Mouse (Mus musculus) heart, embryonic 14.5 days (tissue): Measurements from ENCODE around the gene S1pr3. TPM values are rescaled to one million over a fixed set of nuclear protein-coding genes. Genes with fewer than 3 reads are reported as not detected.

Source experiments
- ATAC-seq: fragments of 200-750 bp; cut with Nextera tagmentation; 2 replicates; pipeline ENCODE4 v1.8.0; 2017; ENCODE audit warnings: low read depth, moderate TSS enrichment; ENCODE audit not compliant: insufficient number of reproducible peaks, insufficient read depth, low FRiP score
- H3K27ac ChIP-seq, 2 experiments: fragments of 200-500 bp in 1 of 2; fragments of 300-500 bp in 1 of 2; sonication (generic) in 1 of 2; replicated peaks in 1 of 2; 2 replicates each; pipeline ENCODE4 v1.5.1; 2012 to 2014; ENCODE audit warnings: low read depth in 2 of 2, low read length in 2 of 2, control low read depth in 1 of 2, mild to moderate bottlenecking in 1 of 2, mixed read lengths in 1 of 2; ENCODE audit not compliant: control insufficient read depth in 1 of 2, insufficient read depth in 1 of 2
- H3K27me3 ChIP-seq: fragments of 300-500 bp; sonication (generic); 2 replicates; pipeline ENCODE4 v1.6.1; 2014; ENCODE audit warnings: mild to moderate bottlenecking, low read length, control low read depth; ENCODE audit not compliant: control insufficient read depth, insufficient read depth
- H3K36me3 ChIP-seq: fragments of 300-500 bp; sonication (generic); 2 replicates; pipeline ENCODE4 v1.6.1; 2014; ENCODE audit warnings: mild to moderate bottlenecking, control low read depth, low read length, mixed read lengths; ENCODE audit not compliant: control insufficient read depth, insufficient read depth
- H3K4me1 ChIP-seq, 2 experiments: fragments of 200-500 bp in 1 of 2; fragments of 300-500 bp in 1 of 2; sonication (generic) in 1 of 2; 2 replicates each; pipeline ENCODE4 v1.6.1; 2012 to 2014; ENCODE audit warnings: low read length in 2 of 2, control low read depth in 1 of 2, mixed read lengths in 1 of 2; ENCODE audit not compliant: control insufficient read depth in 2 of 2, insufficient read depth in 2 of 2
- H3K4me2 ChIP-seq: fragments of 300-500 bp; sonication (generic); 2 replicates; pipeline ENCODE4 v1.6.1; 2014; ENCODE audit warnings: mild to moderate bottlenecking, low read length
- H3K4me3 ChIP-seq, 2 experiments: fragments of 200-500 bp in 1 of 2; fragments of 300-500 bp in 1 of 2; sonication (generic) in 1 of 2; 2 replicates each; pipeline ENCODE4 v1.5.1; 2012 to 2014; ENCODE audit warnings: low read length in 2 of 2, mild to moderate bottlenecking in 2 of 2, control low read depth in 1 of 2, low read depth in 1 of 2, moderate library complexity in 1 of 2; ENCODE audit not compliant: control insufficient read depth in 1 of 2, insufficient read depth in 1 of 2
- H3K9ac ChIP-seq: fragments of 300-500 bp; sonication (generic); 2 replicates; pipeline ENCODE4 v1.6.1; 2014; ENCODE audit warnings: mild to moderate bottlenecking, low read length
- H3K9me3 ChIP-seq: fragments of 300-500 bp; sonication (generic); 2 replicates; pipeline ENCODE4 v1.6.1; 2016; ENCODE audit warnings: low read length, control low read depth; ENCODE audit not compliant: control insufficient read depth
- WGBS: fragments of 180-500 bp; shearing (Covaris S2); extraction: QIAGEN DNeasy Blood & Tissue Kit; methylation state at CpG from one replicate; pipeline ENCODE4 v1.1.7; 2014; 5-methylcytosine and 5-hydroxymethylcytosine counted together
- polyA plus RNA-seq: library from polyadenylated mRNA; unstranded; fragments of >200 nt; fragmentation: Nextera tagmentation; extraction: Ambion mirVana; gene quantifications from 2 replicates; pipeline ENCODE4 v1.2.1, GENCODE M21; 2014

S1pr3 gene
- polyA plus RNA-seq, 1 experiment from 2014 or later: 16.3 TPM

- Histone ChIP-seq H3K4me2 (no peak overlapping the region), H3K4me3 (no peak overlapping the region), H3K27ac (no peak overlapping the region), H3K27me3 (0 out of 2 replicates have a peak, but pooled peaks cover 4% of the 10 kb centered on the region), H3K9me3 (no peaks in the 10 kb centered on the region), H3K36me3 (no peaks in the 10 kb centered on the region), H3K9ac (no peak overlapping the region), H3K4me1 (peaks cover 9 to 11% of the 10 kb centered on the region in 2 experiments; a peak in 3 of 4 replicates)
- no peak for ATAC-seq
- 78% methylated on average over 13 of the region's 13 CpGs for WGBS
These were observed 2.6 kb upstream of the S1pr3 start for GRCm38 (mm10) chr13:51405731-51406320.

DNA sequence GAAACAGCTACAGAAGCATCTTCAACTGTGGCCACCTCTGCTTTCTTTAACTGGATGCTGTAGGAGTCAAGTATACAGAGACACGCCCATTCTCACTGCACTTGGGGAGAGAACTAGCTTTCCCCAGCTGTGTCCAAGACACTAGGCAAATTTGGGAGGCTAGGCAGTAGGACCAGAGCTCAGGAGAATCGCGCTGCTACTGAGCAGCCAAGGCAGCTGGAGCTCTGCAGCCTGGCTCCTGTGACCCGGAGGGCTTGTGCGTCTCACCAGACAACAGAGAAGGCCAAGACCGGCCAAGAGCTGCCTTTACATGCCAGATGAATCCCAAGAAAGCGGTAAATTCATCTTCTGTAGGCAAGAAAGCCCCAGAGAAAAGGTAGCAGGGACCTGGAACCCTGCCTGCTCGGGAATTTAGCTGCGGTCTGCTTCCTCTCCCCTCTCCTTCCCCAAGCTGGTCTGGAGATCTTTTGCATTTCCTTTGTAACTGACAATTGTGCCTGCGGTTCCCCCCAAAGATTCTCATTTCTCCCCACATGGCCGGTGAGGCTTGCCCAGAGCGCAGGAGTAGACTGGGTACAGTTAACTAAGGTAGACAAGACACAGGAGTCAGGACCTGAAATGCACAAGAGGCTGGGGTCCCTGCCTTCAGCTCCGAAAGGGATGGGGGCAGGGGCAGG is 760 bp upstream of the S1pr3 start:
- H3K9me3 ChIP-seq: no peaks in the 10 kb centered on the region
- no peak overlapping the region for H3K27ac ChIP-seq
- H3K4me1 ChIP-seq: peaks cover 14 to 16% of the 10 kb centered on the region in 2 experiments; a peak in 3 of 4 replicates
- H3K4me2 ChIP-seq: peak overlapping the region; percentile 72
- 48% methylated on average over 13 of the region's 13 CpGs for WGBS
- H3K9ac ChIP-seq: no peak overlapping the region
- no peak for ATAC-seq
- H3K4me3 ChIP-seq: no peak overlapping the region
- no peaks in the 10 kb centered on the region for H3K36me3 ChIP-seq
- H3K27me3 ChIP-seq: 0 out of 2 replicates have a peak, but pooled peaks cover 4% of the 10 kb centered on the region

DNA sequence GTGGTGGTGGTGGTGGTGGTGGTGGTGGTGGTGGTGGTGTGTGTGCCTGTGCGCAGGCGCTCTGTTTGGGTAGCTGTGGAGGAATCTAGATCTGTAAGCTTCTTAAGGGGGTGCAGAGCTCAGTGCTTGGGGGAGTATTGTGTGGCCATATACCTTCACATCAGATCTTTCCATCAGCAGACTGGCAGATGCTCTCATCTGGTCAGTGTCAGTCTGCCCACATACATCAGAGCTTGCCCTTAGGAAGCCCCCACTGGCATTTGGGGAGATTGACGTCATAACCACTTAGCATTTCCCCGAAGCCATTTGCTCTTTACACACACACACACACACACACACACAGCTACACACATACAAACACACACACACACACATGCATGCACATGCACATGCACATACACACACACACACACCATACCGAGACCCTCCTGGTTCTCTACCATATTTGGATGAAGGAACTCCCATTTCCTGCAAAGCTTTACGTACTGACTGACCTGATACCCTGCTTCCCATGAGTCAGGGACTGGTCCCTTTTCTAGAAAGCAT is 1.6 kb downstream of the S1pr3 start:
- 62% methylated on average over 6 of the region's 6 CpGs for WGBS
- ATAC-seq: no peak
- H3K9me3 ChIP-seq: no peaks in the 10 kb centered on the region
- peaks cover 14 to 16% of the 10 kb centered on the region in 2 experiments; a peak in 3 of 4 replicates for H3K4me1 ChIP-seq
- 0 out of 2 replicates have a peak, but pooled peaks cover 4% of the 10 kb centered on the region for H3K27me3 ChIP-seq
- no peak overlapping the region for H3K9ac ChIP-seq
- no peak overlapping the region for H3K27ac ChIP-seq
- peak overlapping the region in 1 of 2 experiments; percentile 3; a peak in 2 of 4 replicates for H3K4me3 ChIP-seq
- peak overlapping the region; percentile 72 for H3K4me2 ChIP-seq
- peaks cover 4% of the 10 kb centered on the region for H3K36me3 ChIP-seq

GRCm38 (mm10) chr13:51411243-51411642 is 2.8 kb downstream of the S1pr3 start:
- Histone ChIP-seq H3K4me1 (peaks cover 14 to 16% of the 10 kb centered on the region in 2 experiments; a peak in 3 of 4 replicates), H3K9ac (peak overlapping the region; percentile 18; the same call in 1 of the 2 replicates)
- 62% methylated on average over 9 of the region's 9 CpGs for WGBS

GRCm38 (mm10) chr13:51411696-51412430 is 3.4 kb downstream of the S1pr3 start:
- Histone ChIP-seq H3K9ac (peak overlapping the region; percentile 18; the same call in 1 of the 2 replicates), H3K4me2 (peak overlapping the region; percentile 72; the same call in 1 of the 2 replicates), H3K4me3 (no peak overlapping the region), H3K27ac (peak overlapping the region in 1 of 2 experiments; percentile 31; a peak in 2 of 4 replicates), H3K4me1 (peaks cover 14 to 20% of the 10 kb centered on the region in 2 experiments; a peak in 3 of 4 replicates), H3K9me3 (no peaks in the 10 kb centered on the region), H3K36me3 (peaks cover 6% of the 10 kb centered on the region), H3K27me3 (0 out of 2 replicates have a peak, but pooled peaks cover 2% of the 10 kb centered on the region)
- 42% methylated on average over 12 of the region's 12 CpGs for WGBS
- no peak for ATAC-seq

More at GRCm38 (mm10) chr13:51411243-51411642, 2.8 kb downstream of the S1pr3 start:
- Histone ChIP-seq H3K27me3 (0 out of 2 replicates have a peak, but pooled peaks cover 4% of the 10 kb centered on the region), H3K9me3 (no peaks in the 10 kb centered on the region), H3K27ac (peak overlapping the region in 1 of 2 experiments; percentile 31; a peak in 2 of 4 replicates), H3K4me2 (peak overlapping the region; percentile 72; the same call in 1 of the 2 replicates), H3K36me3 (peaks cover 6% of the 10 kb centered on the region), H3K4me3 (no peak overlapping the region)
- no peak for ATAC-seq

- 54% methylated on average over 3 of the region's 3 CpGs for WGBS
- Histone ChIP-seq H3K4me1 (peaks cover 17 to 24% of the 10 kb centered on the region in 2 experiments; a peak in 3 of 4 replicates), H3K9ac (no peak overlapping the region), H3K27me3 (no peaks in the 10 kb centered on the region), H3K9me3 (no peaks in the 10 kb centered on the region), H3K4me3 (no peak overlapping the region), H3K27ac (no peak overlapping the region), H3K36me3 (peaks cover 6% of the 10 kb centered on the region), H3K4me2 (no peak overlapping the region)
- ATAC-seq: no peak
These were observed 5.0 kb downstream of the S1pr3 start for GRCm38 (mm10) chr13:51413461-51413860.

- Histone ChIP-seq H3K27ac (no peak overlapping the region), H3K4me2 (no peak overlapping the region), H3K9me3 (no peaks in the 10 kb centered on the region), H3K9ac (no peak overlapping the region), H3K36me3 (peaks cover 29% of the 10 kb centered on the region), H3K27me3 (no peaks in the 10 kb centered on the region), H3K4me1 (peaks cover 8% of the 10 kb centered on the region in 2 experiments; a peak in 3 of 4 replicates), H3K4me3 (no peak overlapping the region)
- WGBS: 77% methylated on average over 11 of the region's 11 CpGs
- no peak for ATAC-seq
These were observed 8.3 kb downstream of the S1pr3 start for GRCm38 (mm10) chr13:51416727-51417126.
